Mouse (Mus musculus): ENCODE measurements around the gene Ccr8.

DNA sequence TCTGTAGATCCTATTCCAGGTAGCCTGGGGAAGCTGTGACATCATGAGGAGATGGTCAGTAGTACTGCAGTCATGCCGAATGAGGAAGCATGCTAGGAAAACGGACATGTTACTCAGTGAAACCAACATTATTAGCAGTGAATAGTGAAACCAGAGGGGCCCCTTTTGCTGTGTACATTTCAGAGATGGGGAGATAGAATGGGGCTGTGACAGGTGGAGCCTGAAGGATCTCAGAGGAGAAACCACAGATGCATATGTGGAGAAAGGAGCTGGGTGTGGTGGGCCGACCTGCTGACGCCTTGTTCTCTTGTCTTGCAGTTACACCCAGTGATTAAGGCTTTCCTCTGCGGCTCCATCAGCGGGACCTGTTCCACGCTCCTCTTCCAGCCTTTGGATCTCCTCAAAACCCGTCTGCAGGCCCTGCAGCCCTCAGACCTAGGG is 24.3 kb downstream of the Ccr8 start:
- no peak for TF ChIP-seq MYOD1 (IDR thresholded peaks at IDR 0.05; ENCODE audit: control insufficient read depth in 1 of 3, insufficient read length in 2 of 3, low read depth in 2 of 3)
- no peak for TF ChIP-seq POLR2A (IDR thresholded peaks at IDR 0.05; ENCODE audit: insufficient read length, low read depth)
- TF ChIP-seq MAX (IDR thresholded peaks at IDR 0.05; ENCODE audit: low read depth), result no peak
- TF ChIP-seq MYOG (IDR thresholded peaks at IDR 0.05; ENCODE audit: control insufficient read depth in 1 of 3, insufficient read depth in 1 of 3, insufficient read length in 2 of 3, low read depth in 2 of 3), result no peak
- TF ChIP-seq CEBPB (IDR thresholded peaks at IDR 0.05; ENCODE audit: insufficient read depth, poor library complexity, severe bottlenecking), result no peak
- no peak for TF ChIP-seq E2F4 (IDR thresholded peaks at IDR 0.05; ENCODE audit: insufficient read depth)
- TF ChIP-seq POLR2AphosphoS2 (IDR thresholded peaks at IDR 0.05; ENCODE audit: insufficient read length, low read depth), result no peak
- TF ChIP-seq USF1 (IDR thresholded peaks at IDR 0.05; ENCODE audit: low read depth), result no peak
- TF ChIP-seq REST (IDR thresholded peaks at IDR 0.05; ENCODE audit: insufficient read depth, insufficient read length), result no peak

All from myocyte (in vitro differentiated cells).